Mouse (Mus musculus) gastrocnemius, postnatal 25 days (tissue): ENCODE results near the gene Ppard. TPM values are rescaled to one million over a fixed set of nuclear protein-coding genes. Genes with fewer than 3 reads are reported as not detected.
"Not testable (repeated sequence)": the region's sequence is repeated elsewhere in the genome, so short reads cannot be mapped to it uniquely, and the experiment has no call there.

Experiments
- DNase-seq: peaks from one replicate; pipeline ENCODE4 v3.0.0; 2022
- long read RNA-seq, 2 experiments: library from polyadenylated mRNA; stranded (forward); transcript quantifications; one replicate each; pipeline ENCODE4 v2.0.0; 2021
- total RNA-seq, 2 experiments: library from RNA; stranded (reverse); gene quantifications; 1 replicate in 1 of 2; 2 replicates in 1 of 2; pipeline ENCODE4 v1.2.3; 2021

The Ppard gene
- total RNA-seq, result 10 to 100 TPM; 29.1 to 30.2 TPM
- long read RNA-seq, experiment 1, partial matches to known transcripts, result 0 of 4 reads
- long read RNA-seq, experiment 1, other reads (novel, unspliced or antisense), result 3 of 4 reads
- long read RNA-seq, experiment 2, partial matches to known transcripts, result 0 of 3 reads
- long read RNA-seq, experiment 2, other reads (novel, unspliced or antisense), result 3 of 3 reads

DNA sequence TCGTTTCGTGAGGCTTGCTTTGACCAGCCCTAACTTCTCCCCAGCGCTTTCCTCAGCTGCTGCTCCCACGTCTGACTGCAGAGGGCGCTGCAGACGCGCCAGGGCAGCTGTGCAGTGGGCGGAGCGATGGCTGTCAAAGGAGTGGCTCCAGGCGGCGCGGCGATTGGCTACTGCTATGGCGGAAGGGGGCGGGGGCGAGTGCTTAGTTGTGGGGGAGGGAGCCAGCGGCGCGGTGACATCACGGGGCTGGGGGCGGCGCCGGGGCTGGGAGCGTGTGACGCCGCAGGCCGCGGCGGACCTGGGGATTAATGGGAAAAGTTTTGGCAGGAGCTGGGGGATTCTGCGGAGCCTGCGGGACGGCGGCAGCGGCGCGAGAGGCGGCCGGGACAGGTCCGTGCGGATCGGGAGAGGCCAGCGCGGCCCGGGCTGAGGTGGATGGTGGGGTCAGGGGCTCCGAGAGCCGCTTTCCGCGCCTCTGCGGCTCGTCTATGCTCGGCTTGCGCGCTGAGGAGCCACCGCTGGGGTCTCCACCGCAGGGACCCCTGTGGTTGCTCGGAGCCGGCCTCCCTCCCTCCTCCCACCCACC, at the start of gene Ppard:
Gene Ppard (plus strand): TSS at position 226 of the 586 bp plus-strand sequence.
- peak; percentile 96 for DNase-seq

DNA sequence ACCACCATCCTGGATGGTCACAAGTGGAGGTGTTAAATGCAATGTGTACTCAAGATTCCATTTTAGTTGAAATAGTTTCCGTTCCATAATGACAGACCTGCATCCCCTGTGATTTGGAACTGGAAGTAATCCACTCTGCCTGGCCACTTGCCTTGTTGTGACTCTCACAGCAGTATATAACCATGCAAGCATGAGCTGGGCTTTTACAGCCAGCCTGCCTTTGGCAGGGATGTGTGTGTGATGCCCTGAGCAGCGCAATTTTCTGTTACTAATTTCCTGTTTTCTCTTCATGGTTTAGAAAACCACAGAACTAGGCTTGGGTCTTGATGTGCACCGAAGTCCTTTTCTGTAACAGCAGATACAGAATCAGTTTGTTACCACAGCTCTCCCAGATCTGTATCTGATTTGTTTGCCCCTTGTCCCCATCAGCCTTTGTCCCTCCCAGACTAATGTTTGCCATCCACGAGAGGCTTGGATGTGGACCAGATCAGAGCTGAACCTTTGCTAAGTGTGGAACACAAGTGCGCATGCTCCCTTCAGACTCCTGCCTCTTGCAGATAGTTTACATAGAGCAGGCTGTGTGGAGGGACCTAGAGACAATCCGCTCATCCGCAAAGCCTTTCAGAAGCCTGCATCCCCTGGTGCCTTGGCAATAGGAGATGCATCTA, 47.4 kb upstream of the Ppard start:
- DNase-seq, result no peak

DNA sequence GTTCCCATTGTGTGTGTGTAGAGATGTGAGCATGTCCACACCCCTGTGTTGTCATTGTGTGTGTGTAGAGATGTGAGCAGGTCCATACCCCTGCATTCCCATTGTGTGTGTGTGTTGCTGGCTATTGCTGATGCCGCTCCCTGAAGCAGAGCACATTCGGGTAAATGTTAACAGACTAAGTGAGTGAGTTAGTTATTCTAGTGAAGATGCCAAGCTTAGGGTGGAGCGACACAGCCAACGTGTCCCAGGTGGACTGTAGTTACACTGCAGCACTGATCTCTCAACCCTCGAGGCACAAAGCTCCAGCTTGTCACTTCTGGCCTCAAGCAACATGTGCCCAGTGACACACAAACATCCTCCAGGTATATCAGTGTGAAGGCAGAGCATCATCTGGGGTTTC, 44.2 kb upstream of the Ppard start:
- no peak for DNase-seq

GRCm38 (mm10) chr17:28192754-28193153, 39.7 kb upstream of the Ppard start:
- no peak for DNase-seq

GRCm38 (mm10) chr17:28193559-28193958, 38.9 kb upstream of the Ppard start:
- DNase-seq, result no peak

- DNase-seq, result no peak
Observed at GRCm38 (mm10) chr17:28195033-28195432, 37.5 kb upstream of the Ppard start.

GRCm38 (mm10) chr17:28197646-28198045, 34.9 kb upstream of the Ppard start:
- DNase-seq, result no peak

GRCm38 (mm10) chr17:28201982-28202381, 30.5 kb upstream of the Ppard start:
- no peak for DNase-seq

DNA sequence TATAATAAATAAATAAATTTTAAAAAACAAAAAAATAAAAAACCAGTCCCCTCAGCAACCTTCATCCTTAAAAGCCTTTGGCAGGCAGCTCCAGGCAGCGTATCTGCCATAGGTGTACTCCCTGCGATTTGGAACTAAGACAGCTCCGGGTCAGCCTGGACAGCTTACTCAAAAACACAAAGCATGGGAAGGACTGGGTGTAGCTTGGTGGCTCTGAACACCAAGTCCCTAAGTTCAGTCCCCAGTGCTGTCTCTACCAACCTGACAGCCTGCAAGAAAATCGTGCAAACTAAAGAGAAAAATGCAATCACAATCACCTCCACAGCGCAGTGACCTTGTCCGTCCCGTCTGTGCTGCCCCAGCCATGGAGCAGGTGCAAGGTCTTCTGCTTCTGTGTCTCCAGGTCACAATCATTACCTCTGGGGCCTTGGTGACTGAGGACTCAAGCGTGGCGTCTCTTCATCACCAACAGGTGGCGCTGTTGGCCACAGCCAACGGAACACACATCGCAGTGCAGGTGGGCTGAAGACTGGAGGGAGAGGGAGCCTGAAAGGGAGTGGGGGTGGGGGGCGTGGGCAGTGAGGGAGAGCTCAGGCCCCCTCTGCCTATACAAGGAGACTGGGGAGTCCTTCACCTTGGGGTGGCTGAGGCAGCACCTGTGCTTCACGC, 28.3 kb upstream of the Ppard start:
- DNase-seq, result no peak

GRCm38 (mm10) chr17:28205443-28205842, 27.1 kb upstream of the Ppard start:
- no peak for DNase-seq

GRCm38 (mm10) chr17:28207092-28207491, 25.4 kb upstream of the Ppard start:
- no peak for DNase-seq

DNA sequence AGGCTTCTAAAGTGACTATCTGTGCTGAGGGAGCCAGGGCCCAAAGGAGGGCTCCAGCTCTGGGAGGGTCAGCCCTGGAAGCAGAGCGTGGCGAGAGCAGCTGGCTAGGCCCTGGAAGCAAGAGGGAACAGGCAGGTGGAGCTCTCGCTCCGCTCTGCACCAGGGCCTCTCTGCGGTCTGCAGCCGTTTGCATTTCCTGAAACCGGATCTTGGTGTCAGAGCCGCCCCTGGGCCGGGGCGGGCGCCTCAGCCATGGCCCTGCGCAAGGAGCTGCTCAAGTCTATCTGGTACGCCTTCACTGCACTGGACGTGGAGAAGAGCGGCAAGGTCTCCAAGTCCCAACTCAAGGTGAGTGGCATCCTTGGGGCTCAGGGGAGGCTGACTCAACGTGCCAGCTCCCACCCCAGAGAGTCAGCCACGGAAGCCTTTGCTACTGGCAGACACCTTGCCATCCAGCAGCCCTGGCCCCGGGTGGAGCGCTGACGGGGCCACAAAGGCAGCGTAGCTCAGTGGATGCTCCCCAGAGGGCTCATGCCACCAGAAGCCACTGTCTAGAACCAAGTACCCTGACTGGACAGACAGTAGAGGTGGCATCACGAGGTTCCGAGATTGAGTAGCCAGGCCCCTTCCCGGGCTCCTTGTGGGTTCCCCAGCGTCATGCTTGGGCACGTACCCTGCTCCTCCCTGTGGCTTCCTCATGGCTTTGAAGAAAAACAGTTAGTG, 24.7 kb upstream of the Ppard start, which contains the start of gene Def6:
Gene Def6 (plus strand): TSS at position 188 of the 723 bp plus-strand sequence.
- peak; percentile 89 for DNase-seq

DNA sequence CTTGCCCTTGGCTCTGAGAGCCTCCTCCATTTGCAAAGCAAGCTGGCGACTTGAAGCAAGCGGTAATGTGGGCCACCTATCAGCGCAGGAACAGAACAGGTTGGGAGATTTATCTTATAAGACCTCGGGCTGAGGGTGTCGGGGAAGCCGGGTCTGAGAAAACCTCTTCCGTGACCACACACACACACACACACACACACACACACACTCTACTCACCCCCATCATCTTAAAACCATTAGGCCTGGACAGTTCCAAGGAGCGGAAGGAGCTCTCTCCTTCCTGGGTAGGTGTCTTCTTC, 24.2 kb upstream of the Ppard start:
- no peak for DNase-seq

DNA sequence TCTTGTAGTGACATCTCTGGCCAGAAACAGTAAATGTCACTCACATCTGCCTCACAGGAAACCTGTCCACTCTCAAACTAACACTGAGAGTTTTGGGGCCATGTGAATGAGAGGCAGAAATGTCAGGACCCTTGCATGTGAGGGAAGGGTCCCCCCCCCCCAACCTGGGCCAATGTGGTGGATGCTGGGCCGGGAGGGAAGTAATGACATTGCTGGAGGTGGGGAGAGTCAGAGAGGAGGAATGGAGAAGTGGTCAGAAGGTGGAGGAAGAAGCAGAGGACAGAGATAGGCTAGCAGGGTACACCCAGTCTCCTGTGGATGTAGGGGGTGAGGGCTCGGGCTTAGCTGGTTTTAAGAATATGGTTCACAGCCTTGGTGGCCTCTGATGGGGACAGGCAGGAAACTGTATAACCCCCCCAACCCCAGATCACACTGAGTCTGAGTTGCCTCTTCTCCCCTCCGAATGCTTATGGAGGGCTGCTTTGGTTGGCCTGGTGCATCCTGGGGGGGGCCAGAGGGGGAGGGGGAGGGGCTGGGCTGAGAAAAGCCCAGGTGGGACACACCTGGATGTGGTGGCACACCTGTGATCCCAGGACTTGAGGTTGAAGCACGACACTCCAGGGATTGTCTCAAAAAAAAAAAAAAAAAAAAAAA, 22.9 kb upstream of the Ppard start:
- no peak for DNase-seq

DNA sequence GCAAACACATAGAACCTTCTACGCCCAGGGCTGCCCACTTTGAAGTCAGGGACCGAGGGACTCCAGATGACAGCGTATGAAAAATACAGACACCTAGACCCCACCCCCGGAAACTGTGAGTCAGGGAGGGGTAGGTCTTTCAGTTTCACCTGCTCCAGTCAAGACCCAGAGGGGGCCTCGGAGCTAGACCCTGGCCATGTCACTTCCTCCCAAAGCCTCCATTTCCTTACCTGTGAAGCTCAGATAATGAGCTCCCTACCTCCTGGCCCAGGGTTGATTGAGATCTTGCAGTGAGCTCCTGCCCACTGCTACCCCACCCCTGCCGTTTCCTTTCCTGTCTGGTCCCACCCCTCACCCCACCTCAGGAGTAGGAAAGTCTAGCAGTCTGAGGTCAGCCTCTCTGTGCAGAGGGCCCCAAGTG, 20.6 kb upstream of the Ppard start:
- DNase-seq, result no peak

- no peak for DNase-seq
Observed at GRCm38 (mm10) chr17:28212391-28212790, 20.1 kb upstream of the Ppard start.

DNA sequence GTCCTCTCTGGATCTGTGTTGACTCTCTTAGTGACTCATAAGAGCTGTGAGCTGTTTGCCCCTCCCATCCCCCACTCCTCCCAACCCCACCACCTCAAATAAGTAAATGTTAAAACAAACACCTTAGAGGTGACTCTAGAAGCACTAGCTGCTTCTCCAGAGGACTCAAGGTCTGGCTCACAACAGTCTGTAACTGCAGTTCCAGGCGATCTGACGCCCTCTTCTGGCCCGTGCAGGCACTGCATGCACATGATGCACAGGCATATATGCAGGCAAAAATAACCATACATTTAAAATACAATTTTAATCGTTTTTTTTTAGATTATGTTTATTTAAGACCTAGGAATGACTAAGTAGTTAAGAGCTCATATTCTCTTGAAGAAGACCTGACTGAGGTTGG, 19.3 kb upstream of the Ppard start:
- DNase-seq, result no peak

DNA sequence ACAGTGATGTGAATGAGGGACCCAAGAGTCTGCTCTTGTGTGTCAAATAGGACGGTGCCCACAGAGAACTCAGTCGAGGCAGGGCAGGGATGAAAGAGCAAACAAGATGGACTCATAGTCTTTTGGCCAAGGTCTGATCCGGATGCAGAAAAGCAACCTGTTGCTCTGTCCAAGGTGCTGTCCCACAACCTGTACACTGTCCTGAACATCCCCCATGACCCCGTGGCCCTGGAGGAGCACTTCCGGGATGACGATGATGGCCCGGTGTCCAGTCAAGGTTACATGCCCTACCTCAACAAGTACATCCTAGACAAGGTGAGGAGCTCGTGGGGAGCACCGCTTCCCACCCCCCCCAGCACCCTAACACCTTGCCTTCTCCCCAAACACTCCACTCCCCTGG, 15.7 kb upstream of the Ppard start:
- DNase-seq, result no peak

- no peak for DNase-seq
Observed at GRCm38 (mm10) chr17:28217721-28218649, 14.5 kb upstream of the Ppard start.

GRCm38 (mm10) chr17:28222463-28222862, 10.0 kb upstream of the Ppard start:
- DNase-seq, result not testable (repeated sequence)
